Mouse (Mus musculus): ENCODE measurements at regions not wholly inside any gene's neighbourhood (a gene's known extent, or its start where the extent isn't known, plus 50 kb on each side); places are given as distances from the start of the nearest gene placed in this dataset.
"Not testable (repeated sequence)": the region's sequence is repeated elsewhere in the genome, so short reads cannot be mapped to it uniquely, and the experiment has no call there.

- DNase-seq (ENCODE audit: low spot score) = no peak
Observed at GRCm38 (mm10) chr3:82290373-82290772, 67.5 kb upstream of the Map9 start.

DNA sequence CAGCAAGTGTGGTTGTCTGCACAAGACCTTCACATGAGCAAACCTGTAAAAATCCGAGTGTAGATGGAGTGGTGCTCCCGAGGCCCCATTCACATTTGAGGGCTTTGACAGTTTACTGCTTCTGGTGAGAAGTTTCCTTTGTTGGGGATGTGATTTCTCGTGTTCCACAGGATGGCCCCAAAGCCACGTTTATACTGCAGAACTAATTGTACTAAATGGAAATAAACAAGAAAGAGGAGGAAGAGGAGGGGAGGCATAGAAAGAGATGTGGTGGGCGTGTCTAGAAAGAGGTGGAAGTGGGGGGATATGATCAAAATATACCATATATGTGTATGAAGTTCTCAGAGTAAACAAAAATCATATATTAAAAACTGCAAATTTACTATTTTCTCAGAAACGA is 68.8 kb upstream of the Map9 start:
- no peak for DNase-seq (ENCODE audit: low spot score)

- DNase-seq (ENCODE audit: low spot score) = no peak
Observed at GRCm38 (mm10) chr3:82276977-82277714, 80.7 kb upstream of the Map9 start.

DNA sequence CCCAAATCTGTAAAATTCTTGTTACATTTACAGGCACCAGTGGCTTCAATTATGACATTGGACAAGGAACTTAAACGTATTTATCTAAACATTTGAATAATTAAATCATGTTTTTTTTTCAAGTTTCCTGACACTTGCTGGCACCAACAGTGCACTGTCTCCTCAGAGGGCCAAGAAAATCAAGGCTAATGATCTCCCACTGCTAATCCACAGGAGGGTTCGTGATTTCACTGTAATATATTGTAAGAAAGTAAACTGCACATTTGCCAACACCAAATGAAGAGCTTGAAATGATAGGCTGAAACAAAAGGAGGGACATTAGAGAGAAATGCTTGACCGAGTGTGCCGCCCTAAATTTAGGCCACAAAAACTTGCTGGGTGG is 82.0 kb upstream of the Map9 start:
- peak; percentile 25 for DNase-seq (ENCODE audit: low spot score)

- DNase-seq (ENCODE audit: low spot score) = peak; percentile 51
Observed at GRCm38 (mm10) chr3:82274945-82275821, 82.7 kb upstream of the Map9 start.

GRCm38 (mm10) chr3:82274196-82274937 is 83.5 kb upstream of the Map9 start:
- DNase-seq (ENCODE audit: low spot score) = peak; percentile 14

- not testable (repeated sequence) for DNase-seq (ENCODE audit: low spot score)
Observed at GRCm38 (mm10) chr3:82273511-82273910, 84.3 kb upstream of the Map9 start.

- no peak for DNase-seq (ENCODE audit: low spot score)
Observed at GRCm38 (mm10) chr3:82271965-82272364, 85.9 kb upstream of the Map9 start.

DNA sequence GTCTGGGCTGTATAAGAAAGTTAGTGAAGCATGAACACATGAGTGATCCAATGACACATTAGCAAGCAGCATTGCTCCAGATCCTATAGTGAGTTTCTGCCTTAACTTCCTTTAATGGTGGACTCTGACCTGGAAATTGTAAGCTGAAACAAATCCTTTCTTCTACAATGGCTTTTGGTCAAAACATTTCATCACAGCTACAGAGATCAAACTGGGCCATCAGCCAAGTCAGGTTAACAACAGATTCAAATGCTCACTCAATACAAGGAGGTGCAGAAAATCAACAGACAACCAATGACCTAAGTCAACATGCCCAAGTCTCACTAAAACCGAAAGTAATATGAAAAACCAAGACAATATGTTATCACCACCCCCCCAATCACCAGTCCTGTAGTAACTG is 91.9 kb upstream of the Map9 start:
- no peak for DNase-seq (ENCODE audit: low spot score)

DNA sequence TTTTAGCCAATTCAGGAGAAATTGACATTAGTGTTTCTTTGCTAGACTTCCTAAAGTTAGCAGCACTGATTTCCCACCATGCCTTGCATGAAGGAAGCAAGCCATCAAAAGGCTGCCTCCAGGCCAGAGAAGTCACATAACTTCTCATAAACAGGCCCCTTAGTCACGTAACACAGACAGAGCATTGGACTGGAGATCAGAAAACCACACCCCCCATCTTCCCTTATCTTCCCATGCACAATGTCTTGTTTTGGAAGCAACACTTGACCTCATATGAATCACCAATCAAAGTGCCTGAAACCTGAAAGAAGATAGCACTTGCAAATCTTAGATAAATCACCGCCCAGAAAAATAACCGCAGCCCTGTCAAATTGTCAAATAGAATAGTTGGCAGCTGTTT is 95.9 kb upstream of the Map9 start:
- DNase-seq (ENCODE audit: low spot score) = no peak

DNA sequence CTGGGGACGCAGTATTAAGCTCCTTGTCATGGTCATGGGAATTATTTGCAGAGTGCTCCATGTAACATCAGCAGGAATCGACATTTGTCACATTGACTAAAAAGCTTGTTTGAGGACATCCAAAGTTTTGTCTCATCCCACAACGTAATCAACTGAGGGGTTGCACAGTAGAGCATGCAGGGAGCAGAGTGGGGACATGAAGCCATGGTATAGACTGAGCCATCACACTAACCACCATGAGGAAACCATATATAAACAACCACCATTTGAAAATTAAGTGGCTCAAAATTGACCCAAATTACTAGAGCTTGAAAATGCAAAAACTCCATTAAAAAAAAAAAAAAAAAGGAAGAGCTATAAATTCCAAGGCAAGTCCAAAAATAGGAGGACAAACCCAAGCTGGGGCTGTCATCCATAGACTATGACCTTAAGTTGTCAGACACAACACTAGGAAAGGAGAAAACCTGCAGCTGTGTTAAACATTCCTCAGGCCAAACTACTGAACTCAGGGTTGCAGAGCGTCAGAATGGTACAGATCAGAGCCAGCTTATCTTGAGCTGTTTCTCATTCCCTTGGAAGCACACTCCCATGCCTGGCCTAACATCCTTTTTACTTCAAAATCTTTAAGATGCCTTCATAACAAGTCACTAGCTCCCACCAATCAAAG is 97.7 kb upstream of the Map9 start:
- no peak for DNase-seq (ENCODE audit: low spot score)

GRCm38 (mm10) chr3:82250796-82251261 is 105.2 kb upstream of the Gucy1a1 start:
- peak; percentile 5 for DNase-seq (ENCODE audit: low spot score)

- no peak for DNase-seq (ENCODE audit: low spot score)
Observed at GRCm38 (mm10) chr3:82249968-82250795, 104.6 kb upstream of the Gucy1a1 start.

GRCm38 (mm10) chr3:82236377-82237057 is 90.9 kb upstream of the Gucy1a1 start:
- DNase-seq (ENCODE audit: low spot score) = no peak

- DNase-seq (ENCODE audit: low spot score) = no peak
Observed at GRCm38 (mm10) chr3:82234306-82234705, 88.7 kb upstream of the Gucy1a1 start.

- no peak for DNase-seq (ENCODE audit: low spot score)
Observed at GRCm38 (mm10) chr3:82223379-82223778, 77.8 kb upstream of the Gucy1a1 start.

GRCm38 (mm10) chr3:82221924-82222323 is 76.3 kb upstream of the Gucy1a1 start:
- DNase-seq (ENCODE audit: low spot score) = no peak

DNA sequence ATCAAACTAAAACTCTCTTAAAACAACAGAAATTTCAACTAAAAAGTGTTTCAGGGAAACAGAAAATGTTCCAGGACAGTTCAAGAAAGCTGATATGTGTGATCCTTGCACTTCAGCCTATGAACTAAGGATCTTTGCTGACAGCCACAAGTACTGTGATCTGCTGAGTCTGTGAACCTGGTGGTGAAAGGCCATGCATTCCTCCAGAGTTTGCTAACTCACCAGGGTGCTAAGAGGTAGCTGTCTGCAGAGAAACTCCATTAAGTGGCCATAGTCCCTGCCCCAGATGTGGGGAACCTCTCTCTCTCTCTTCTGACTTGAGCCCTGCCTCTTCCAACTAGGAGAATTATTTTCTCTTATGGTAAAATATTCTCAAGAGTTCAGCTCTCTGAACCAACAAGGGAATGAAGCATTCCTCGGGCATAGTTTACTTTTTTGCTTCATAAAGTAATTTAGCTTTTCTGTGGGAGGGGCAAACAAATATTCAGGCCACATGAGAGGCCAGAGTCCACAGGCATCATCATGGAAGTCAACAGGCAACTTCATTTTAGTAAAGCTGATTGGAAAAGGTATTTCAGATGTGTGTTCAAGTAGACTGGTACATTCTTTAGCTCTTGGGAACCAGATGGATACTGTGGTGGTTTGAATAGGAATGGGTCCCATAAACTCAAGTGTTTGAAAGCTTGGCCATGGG is 73.8 kb upstream of the Gucy1a1 start:
- not testable (repeated sequence) for DNase-seq (ENCODE audit: low spot score)

DNA sequence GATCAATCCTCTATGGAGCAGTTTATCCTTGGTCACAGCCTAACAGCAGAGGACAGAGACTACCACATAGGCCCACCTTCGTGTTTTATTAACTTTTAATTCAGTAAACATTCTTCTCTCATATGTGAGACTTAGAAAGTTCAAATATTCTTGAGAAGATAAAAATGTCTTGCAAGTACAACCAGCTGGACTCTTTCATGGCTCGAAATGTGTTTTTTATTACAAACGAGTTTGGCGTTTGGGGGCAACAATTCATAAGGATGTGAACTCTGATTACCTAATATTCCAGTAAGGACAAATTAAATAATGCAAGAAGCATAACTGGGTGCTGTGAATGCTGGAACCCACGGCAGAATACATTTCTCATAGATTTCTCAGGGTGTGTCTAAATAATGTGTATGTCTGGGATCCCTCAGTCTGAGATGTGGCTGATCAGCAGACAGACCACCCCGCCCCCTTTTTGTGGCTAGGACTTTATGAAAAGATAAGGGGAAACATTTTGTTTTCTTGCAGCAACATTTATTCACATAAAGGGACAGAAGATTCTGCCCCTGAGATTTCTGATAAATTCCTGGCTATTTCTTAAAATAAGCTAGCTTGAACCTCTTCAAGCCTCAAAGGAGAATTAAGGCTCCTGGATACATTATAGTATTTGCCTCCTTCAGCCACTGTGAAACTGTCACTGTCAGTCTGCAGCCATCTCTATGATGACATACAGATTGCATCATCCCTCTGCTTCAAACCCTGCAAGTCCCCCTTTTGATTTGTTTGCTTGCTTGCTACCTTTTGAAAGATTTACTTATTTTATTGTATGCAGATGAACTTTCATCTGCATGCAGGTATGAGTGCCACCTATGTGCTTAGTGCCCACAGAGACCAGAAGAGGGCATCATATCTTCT is 69.2 kb upstream of the Gucy1a1 start:
- no peak for DNase-seq (ENCODE audit: low spot score)

Measured in retina, embryonic 14.5 days (tissue).